Mouse (Mus musculus) ES-Bruce4 (cell line): ENCODE results near the gene Psmb7. TPM values are rescaled to one million over a fixed set of nuclear protein-coding genes. Genes with fewer than 3 reads are reported as not detected.

Experiments used
- H3K27ac ChIP-seq: 2 replicates; pipeline ENCODE4 v1.5.1; 2012; ENCODE audit warnings: low read length, inconsistent platforms; ENCODE audit not compliant: insufficient read depth
- H3K27me3 ChIP-seq: 2 replicates; pipeline ENCODE4 v1.6.1; 2012; ENCODE audit warnings: mild to moderate bottlenecking, low read length, inconsistent platforms; ENCODE audit not compliant: control insufficient read depth, poor library complexity, insufficient read depth, severe bottlenecking
- H3K36me3 ChIP-seq: 2 replicates; pipeline ENCODE4 v1.6.1; 2012; ENCODE audit warnings: inconsistent platforms, mild to moderate bottlenecking, low read length, moderate library complexity; ENCODE audit not compliant: control insufficient read depth, poor library complexity, insufficient read depth, severe bottlenecking
- H3K4me1 ChIP-seq: one replicate; pipeline ENCODE4 v1.8.1; 2011; ENCODE audit warnings: low read length; ENCODE audit not compliant: control insufficient read depth, insufficient read depth
- H3K4me3 ChIP-seq: 2 replicates; pipeline ENCODE4 v1.5.1; 2011; ENCODE audit warnings: low read depth, mild to moderate bottlenecking, low read length
- H3K9ac ChIP-seq: 2 replicates; pipeline ENCODE4 v1.6.1; 2012; ENCODE audit warnings: low read depth, mild to moderate bottlenecking, inconsistent platforms; ENCODE audit not compliant: poor library complexity, severe bottlenecking
- H3K9me3 ChIP-seq: replicated peaks from 2 replicates; pipeline ENCODE4 v1.6.1; 2012; ENCODE audit warnings: mild to moderate bottlenecking, low read length, inconsistent platforms; ENCODE audit not compliant: control insufficient read depth, poor library complexity, insufficient read depth, severe bottlenecking
- CTCF ChIP-seq: IDR thresholded peaks from one replicate; pipeline ENCODE4 v1.8.1; 2011; ENCODE audit warnings: low read depth, low read length
- EP300 ChIP-seq: IDR thresholded peaks from 2 replicates; pipeline ENCODE4 v1.6.1; 2011; ENCODE audit warnings: low read depth, low read length; ENCODE audit not compliant: insufficient read depth
- POLR2A ChIP-seq: IDR thresholded peaks from one replicate; pipeline ENCODE4 v1.8.1; 2011; ENCODE audit warnings: low read length; ENCODE audit not compliant: insufficient read depth
- polyA plus RNA-seq: library from polyadenylated mRNA; stranded (reverse); fragments of >200 nt; gene quantifications from 2 replicates; pipeline ENCODE4 v1.2.4, GENCODE M21; 2011; ENCODE audit warnings: low read depth; ENCODE audit not compliant: missing spikeins, insufficient read depth, insufficient read length

Psmb7 gene
- polyA plus RNA-seq, 1 experiment, result 306 TPM

- Histone ChIP-seq H3K27me3 (no peaks in the 10 kb centered on the region), H3K4me3 (no peak overlapping the region), H3K27ac (no peak overlapping the region), H3K9me3 (no peaks in the 10 kb centered on the region), H3K4me1 (peaks cover 12% of the 10 kb centered on the region), H3K36me3 (no peaks in the 10 kb centered on the region), H3K9ac (no peak overlapping the region)
- TF ChIP-seq POLR2A (no peak), CTCF (no peak), EP300 (no peak)
These were observed 100.7 kb downstream of the Psmb7 start for GRCm38 (mm10) chr2:38543158-38543557.

GRCm38 (mm10) chr2:38542366-38542765 lies 101.5 kb downstream of the Psmb7 start:
- Histone ChIP-seq H3K9me3 (no peaks in the 10 kb centered on the region), H3K36me3 (no peaks in the 10 kb centered on the region), H3K9ac (no peak overlapping the region), H3K4me3 (no peak overlapping the region), H3K4me1 (peaks cover 9% of the 10 kb centered on the region), H3K27me3 (no peaks in the 10 kb centered on the region), H3K27ac (no peak overlapping the region)
- TF ChIP-seq EP300 (no peak), CTCF (no peak), POLR2A (no peak)

DNA sequence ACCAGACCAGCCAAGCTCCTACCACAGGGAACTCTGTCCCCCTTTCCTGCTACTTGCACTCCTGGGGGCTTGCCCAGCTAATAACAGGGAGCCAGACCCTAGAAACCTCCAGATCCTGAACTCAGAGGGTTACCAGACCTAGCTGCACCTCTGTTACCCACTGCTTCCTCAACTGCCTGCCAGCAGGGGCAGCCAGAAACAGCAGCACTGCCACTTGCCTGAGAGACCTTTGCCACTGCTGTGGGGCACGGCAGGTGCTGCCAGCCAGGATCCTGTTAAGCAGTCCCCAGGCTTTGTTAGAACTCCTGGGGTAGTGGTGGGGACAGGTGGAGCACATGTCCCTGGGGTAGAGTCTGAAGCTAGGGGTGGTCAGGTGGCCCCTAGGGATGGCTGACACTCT lies 102.3 kb downstream of the Psmb7 start:
- Histone ChIP-seq H3K27ac (no peak overlapping the region), H3K4me3 (no peak overlapping the region), H3K4me1 (peaks cover 2% of the 10 kb centered on the region), H3K36me3 (no peaks in the 10 kb centered on the region), H3K9ac (no peak overlapping the region), H3K27me3 (no peaks in the 10 kb centered on the region), H3K9me3 (no peaks in the 10 kb centered on the region)
- TF ChIP-seq EP300 (no peak), CTCF (no peak), POLR2A (no peak)

- peaks cover 2% of the 10 kb centered on the region for H3K4me1 ChIP-seq
- H3K9ac ChIP-seq, result no peak overlapping the region
- no peak for TF ChIP-seq CTCF
- TF ChIP-seq EP300, result no peak
- no peak for TF ChIP-seq POLR2A
- no peaks in the 10 kb centered on the region for H3K27me3 ChIP-seq
- H3K4me3 ChIP-seq, result no peak overlapping the region
- no peak overlapping the region for H3K27ac ChIP-seq
- no peaks in the 10 kb centered on the region for H3K36me3 ChIP-seq
- no peaks in the 10 kb centered on the region for H3K9me3 ChIP-seq
These were observed 102.8 kb downstream of the Psmb7 start for GRCm38 (mm10) chr2:38541101-38541500.

DNA sequence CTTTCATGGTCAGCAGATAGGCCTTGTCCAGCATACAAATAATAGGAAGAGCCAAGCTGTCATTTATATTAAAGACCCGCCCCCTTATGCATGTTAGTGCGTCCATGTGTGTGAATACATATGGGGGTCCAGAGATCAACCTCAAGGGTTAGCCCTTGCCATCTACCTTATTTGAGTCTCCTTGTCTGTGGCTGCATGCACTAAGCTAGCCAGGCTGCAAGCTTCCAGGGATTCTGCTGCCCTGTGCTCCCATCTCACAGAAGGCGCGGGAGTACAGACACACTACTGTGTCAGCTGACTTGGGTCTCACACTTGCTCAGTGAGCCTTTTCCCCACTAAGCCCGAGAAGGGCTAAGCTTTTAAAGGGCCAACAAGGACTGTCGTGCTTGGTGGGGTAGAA lies 103.2 kb downstream of the Psmb7 start:
- Histone ChIP-seq H3K36me3 (no peaks in the 10 kb centered on the region), H3K27ac (no peak overlapping the region), H3K4me3 (no peak overlapping the region), H3K9ac (no peak overlapping the region), H3K4me1 (peaks cover 4% of the 10 kb centered on the region), H3K27me3 (no peaks in the 10 kb centered on the region), H3K9me3 (no peaks in the 10 kb centered on the region)
- TF ChIP-seq POLR2A (no peak), CTCF (no peak), EP300 (no peak)

DNA sequence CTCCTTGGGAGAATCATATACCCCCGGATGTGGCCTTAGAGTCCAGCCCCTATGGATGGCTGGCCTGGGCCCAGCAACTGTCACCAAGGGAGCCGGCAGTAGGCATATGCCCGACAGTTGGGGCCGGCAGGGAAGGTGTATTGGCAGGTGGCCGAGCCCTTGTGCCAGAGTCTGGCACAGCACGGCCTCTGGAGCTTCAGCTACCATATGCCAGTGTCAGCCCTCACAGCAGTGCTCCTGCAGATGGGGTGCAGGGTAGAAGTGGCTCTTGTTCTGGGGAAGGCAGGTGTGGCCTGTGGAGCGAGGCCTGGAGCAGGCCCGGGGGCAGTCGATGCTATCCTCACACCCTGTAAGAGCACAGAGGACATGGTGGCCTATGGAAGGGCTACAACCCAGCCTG lies 104.2 kb downstream of the Psmb7 start:
- no peak overlapping the region for H3K9ac ChIP-seq
- TF ChIP-seq CTCF (no peak), EP300 (no peak), POLR2A (no peak)
- peaks cover 9% of the 10 kb centered on the region for H3K4me1 ChIP-seq
- H3K36me3 ChIP-seq, result no peaks in the 10 kb centered on the region
- no peaks in the 10 kb centered on the region for H3K9me3 ChIP-seq
- H3K4me3 ChIP-seq, result no peak overlapping the region
- no peak overlapping the region for H3K27ac ChIP-seq
- H3K27me3 ChIP-seq, result no peaks in the 10 kb centered on the region

Other genes with a start within 250 kb of the Psmb7 start
- gene Nek6, start 132.4 kb downstream of the Psmb7 start, polyA plus RNA-seq, result 28.9 and 31.3 TPM in 2 replicates
- gene Nr5a1, start 70.5 kb upstream of the Psmb7 start, polyA plus RNA-seq, result not detected in 2 replicates